Mouse (Mus musculus): ENCODE data around the gene Inpp5f. TPM values are rescaled to one million over a fixed set of nuclear protein-coding genes. Genes with fewer than 3 reads are reported as not detected.

Inpp5f gene
- total RNA-seq, 2 experiments from 2014 or later = 36.6 to 37.3 TPM

GRCm38 (mm10) chr7:128728738-128729137, 117.6 kb downstream of the Inpp5f start:
- peak; percentile 72 for ATAC-seq (ENCODE audit: poor library complexity, severe bottlenecking)

GRCm38 (mm10) chr7:128731585-128731984, 120.5 kb downstream of the Inpp5f start:
- ATAC-seq (ENCODE audit: poor library complexity, severe bottlenecking) = no peak

- peak; percentile 39; the same call in 1 of the 2 replicates for ATAC-seq (ENCODE audit: poor library complexity, severe bottlenecking)
Measured at GRCm38 (mm10) chr7:128738041-128738440, 126.9 kb downstream of the Inpp5f start.

- ATAC-seq (ENCODE audit: poor library complexity, severe bottlenecking) = no peak
Measured at GRCm38 (mm10) chr7:128739116-128739461, 128.0 kb downstream of the Inpp5f start.

- peak; percentile 71 for ATAC-seq (ENCODE audit: poor library complexity, severe bottlenecking)
Measured at GRCm38 (mm10) chr7:128739462-128740277, 128.5 kb downstream of the Inpp5f start.

GRCm38 (mm10) chr7:128740334-128740733, 129.2 kb downstream of the Inpp5f start, which contains the start of gene Mcmbp:
Gene Mcmbp (minus strand): TSS chr7:128740495.
- ATAC-seq (ENCODE audit: poor library complexity, severe bottlenecking) = peak; percentile 74

GRCm38 (mm10) chr7:128743898-128744297, 132.8 kb downstream of the Inpp5f start:
- ATAC-seq (ENCODE audit: poor library complexity, severe bottlenecking) = no peak

- peak; percentile 85 for ATAC-seq (ENCODE audit: poor library complexity, severe bottlenecking)
Measured at GRCm38 (mm10) chr7:128744684-128745485, 133.8 kb downstream of the Inpp5f start, which contains the start of gene Sec23ip. Gene Sec23ip (plus strand): TSS chr7:128744943.

Other genes starting within 250 kb of the Inpp5f start
- 155 and 159 TPM in 2 replicates for gene Rgs10, start 192.6 kb upstream of the Inpp5f start, total RNA-seq (2015)
- gene Rgs10, start 192.6 kb upstream of the Inpp5f start, total RNA-seq (2017) = 158 and 165 TPM in 2 replicates
- gene Tial1, start 149.6 kb upstream of the Inpp5f start, total RNA-seq (2015) = 166 and 174 TPM in 2 replicates
- 48.4 and 59.1 TPM in 2 replicates for gene Tial1, start 149.6 kb upstream of the Inpp5f start, total RNA-seq (2017)
- 8.8 and 11.1 TPM in 2 replicates for gene Bag3, start 87.7 kb upstream of the Inpp5f start, total RNA-seq (2015)
- 7.6 and 7.7 TPM in 2 replicates for gene Bag3, start 87.7 kb upstream of the Inpp5f start, total RNA-seq (2017)
- 127 and 133 TPM in 2 replicates for gene Mcmbp, start 129.2 kb downstream of the Inpp5f start, total RNA-seq (2015)
- 77.4 and 95.5 TPM in 2 replicates for gene Mcmbp, start 129.2 kb downstream of the Inpp5f start, total RNA-seq (2017)
- gene Sec23ip, start 133.6 kb downstream of the Inpp5f start, total RNA-seq (2015) = 29.1 and 41.2 TPM in 2 replicates
- 36.6 and 41.5 TPM in 2 replicates for gene Sec23ip, start 133.6 kb downstream of the Inpp5f start, total RNA-seq (2017)

Measured in megakaryocyte, adult 5-6 weeks (primary cell).